Mouse (Mus musculus) limb, embryonic 14.5 days (tissue): ENCODE data around the gene Sorbs2. TPM values are rescaled to one million over a fixed set of nuclear protein-coding genes. Genes with fewer than 3 reads are reported as not detected.
A peak's percentile ranks its signal among the peaks of the same experiment; 100 is the strongest.

Source experiments
- ATAC-seq: fragments of 200-750 bp; cut with Nextera tagmentation; 2 replicates; pipeline ENCODE4 v1.8.0; 2017; ENCODE audit warnings: low read depth, moderate number of reproducible peaks, moderate TSS enrichment; ENCODE audit not compliant: low FRiP score
- DNase-seq: peaks from one replicate; pipeline ENCODE4 v3.0.0-alpha.2; 2015; ENCODE audit warnings: low spot score
- H3K27ac ChIP-seq: fragments of 300-500 bp; sonication (generic); replicated peaks from 2 replicates; pipeline ENCODE4 v1.5.1; 2014; ENCODE audit warnings: low read depth, mild to moderate bottlenecking, low read length, moderate library complexity, mixed read lengths
- H3K27me3 ChIP-seq: fragments of 300-500 bp; sonication (generic); 2 replicates; pipeline ENCODE4 v1.6.1; 2014; ENCODE audit warnings: low read length, mixed read lengths; ENCODE audit not compliant: control insufficient read depth, insufficient read depth
- H3K36me3 ChIP-seq: fragments of 300-500 bp; sonication (generic); 2 replicates; pipeline ENCODE4 v1.6.1; 2014; ENCODE audit warnings: mild to moderate bottlenecking, low read length, moderate library complexity, mixed read lengths; ENCODE audit not compliant: control insufficient read depth, insufficient read depth
- H3K4me1 ChIP-seq: fragments of 300-500 bp; sonication (generic); 2 replicates; pipeline ENCODE4 v1.6.1; 2014; ENCODE audit warnings: antibody characterized with exemption, low read length, mixed read lengths; ENCODE audit not compliant: control insufficient read depth, insufficient read depth
- H3K4me2 ChIP-seq: fragments of 300-500 bp; sonication (generic); replicated peaks from 2 replicates; pipeline ENCODE4 v1.6.1; 2014; ENCODE audit warnings: low read depth, mild to moderate bottlenecking, low read length, moderate library complexity; ENCODE audit not compliant: severe bottlenecking
- H3K4me3 ChIP-seq: fragments of 300-500 bp; sonication (generic); replicated peaks from 2 replicates; pipeline ENCODE4 v1.5.1; 2014; ENCODE audit warnings: low read length
- H3K9ac ChIP-seq: fragments of 300-500 bp; sonication (generic); 2 replicates; pipeline ENCODE4 v1.6.1; 2014; ENCODE audit warnings: mild to moderate bottlenecking, low read depth, low read length, moderate library complexity; ENCODE audit not compliant: severe bottlenecking
- H3K9me3 ChIP-seq: fragments of 300-500 bp; sonication (generic); 2 replicates; pipeline ENCODE4 v1.6.1; 2016; ENCODE audit warnings: low read length; ENCODE audit not compliant: control insufficient read depth
- POLR2A ChIP-seq: fragments of 200-500 bp; IDR thresholded peaks from 2 replicates; pipeline ENCODE4 v1.8.0; 2012; ENCODE audit warnings: inconsistent platforms, mild to moderate bottlenecking, moderate library complexity, borderline replicate concordance; ENCODE audit not compliant: insufficient read depth, insufficient read length; ENCODE audit errors: extremely low read depth
- WGBS: fragments of 180-500 bp; shearing (Covaris S2); extraction: QIAGEN DNeasy Blood & Tissue Kit; methylation state at CpG from one replicate; pipeline ENCODE4 v1.1.7; 2014; 5-methylcytosine and 5-hydroxymethylcytosine counted together
- polyA plus RNA-seq, 2 experiments: library from polyadenylated mRNA; depleted of rRNA in 1 of 2; stranded (reverse) in 1 of 2; unstranded in 1 of 2; fragments of >200 nt; fragmentation: Nextera tagmentation in 1 of 2; extraction: Ambion mirVana in 1 of 2; gene quantifications; 2 replicates each; pipeline versions ENCODE4 v1.2.1 to v1.2.3; 2012 to 2014

The Sorbs2 gene
- polyA plus RNA-seq, 2 experiments = 52.7 to 54.1 TPM

DNA sequence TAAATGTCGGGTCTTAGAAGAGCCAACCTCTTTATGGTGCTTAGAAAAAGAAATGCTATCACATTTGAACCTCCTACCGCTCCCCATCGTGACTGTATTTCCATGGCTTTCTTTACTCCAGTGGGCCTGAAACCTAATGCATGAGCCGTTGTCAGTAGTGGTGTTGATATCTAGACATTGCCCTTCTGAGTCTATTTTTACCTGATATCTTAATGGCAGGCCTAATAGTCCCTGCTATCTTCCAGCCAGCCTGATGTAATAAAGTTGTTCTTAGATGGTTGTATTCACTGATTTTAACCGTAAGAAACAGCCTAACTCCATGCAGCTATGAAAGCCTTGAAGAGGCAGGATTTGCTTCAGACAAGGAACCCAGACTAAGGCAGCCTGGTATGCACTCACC is 142.4 kb downstream of the Sorbs2 start:
- ATAC-seq = no peak
- Histone ChIP-seq H3K4me1 (peaks cover 9% of the 10 kb centered on the region; the same call in 1 of the 2 replicates), H3K27ac (0 out of 2 replicates have a peak overlapping the region, but pooled peaks have one; percentile 16), H3K4me2 (no peak overlapping the region), H3K4me3 (no peak overlapping the region), H3K9me3 (no peaks in the 10 kb centered on the region), H3K36me3 (no peaks in the 10 kb centered on the region), H3K27me3 (no peaks in the 10 kb centered on the region), H3K9ac (no peak overlapping the region)
- 69% methylated on average over 5 of the region's 5 CpGs for WGBS
- no peak for TF ChIP-seq POLR2A
- DNase-seq = no peak

GRCm38 (mm10) chr8:45658021-45658420 is 150.4 kb downstream of the Sorbs2 start:
- H3K27me3 ChIP-seq = no peaks in the 10 kb centered on the region
- H3K27ac ChIP-seq = no peak overlapping the region
- no peaks in the 10 kb centered on the region for H3K36me3 ChIP-seq
- no peak overlapping the region for H3K9ac ChIP-seq
- peaks cover 24% of the 10 kb centered on the region for H3K4me1 ChIP-seq
- TF ChIP-seq POLR2A = no peak
- 76% methylated on average over 3 of the region's 3 CpGs for WGBS
- DNase-seq (no peak), ATAC-seq (no peak)
- no peak overlapping the region for H3K4me2 ChIP-seq
- no peak overlapping the region for H3K4me3 ChIP-seq
- H3K9me3 ChIP-seq = no peaks in the 10 kb centered on the region

DNA sequence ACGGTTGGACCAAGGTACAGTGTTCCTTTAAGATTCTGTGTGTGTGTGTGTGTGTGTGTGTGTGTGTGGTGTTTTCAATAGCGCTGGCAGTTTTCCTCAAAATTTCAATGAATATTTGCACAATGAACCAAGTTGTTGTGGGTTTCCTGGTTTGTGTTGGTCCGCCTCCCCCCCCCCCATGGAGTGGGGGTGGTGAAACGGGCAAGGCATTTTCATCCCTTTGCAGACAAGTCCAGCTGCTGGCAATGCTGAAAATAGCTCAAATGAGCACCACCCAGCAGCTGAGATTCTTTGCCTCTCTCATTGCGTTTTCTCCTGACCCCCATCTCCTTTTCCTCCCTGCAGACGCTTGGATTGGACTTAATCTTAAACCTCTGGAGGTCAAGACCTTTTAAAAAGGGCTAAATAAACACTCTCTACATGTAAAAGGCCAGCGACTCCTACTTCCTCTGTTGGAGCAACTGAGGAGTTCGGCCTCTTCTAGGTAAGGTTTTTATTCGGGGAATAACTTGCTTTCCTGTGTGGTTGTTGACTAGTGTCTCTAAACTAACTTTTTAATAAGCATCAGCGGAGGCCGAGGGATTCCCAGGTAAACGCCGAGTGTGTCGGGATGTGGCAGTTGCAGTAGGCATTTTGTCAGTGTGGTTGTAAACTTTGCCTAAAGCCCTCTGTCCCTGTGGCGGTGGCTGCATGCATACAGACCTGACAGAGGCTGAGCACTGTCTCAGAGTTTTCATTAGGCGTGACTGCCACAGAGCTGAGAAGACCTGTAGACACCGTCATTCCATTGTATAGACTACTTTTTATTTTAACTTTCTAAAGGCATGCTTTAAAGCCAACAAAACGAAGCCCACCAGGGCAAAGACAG is 151.1 kb downstream of the Sorbs2 start:
- H3K9ac ChIP-seq = no peak overlapping the region
- no peaks in the 10 kb centered on the region for H3K27me3 ChIP-seq
- no peak for DNase-seq
- TF ChIP-seq POLR2A = no peak
- no peaks in the 10 kb centered on the region for H3K9me3 ChIP-seq
- H3K4me3 ChIP-seq = peak overlapping the region; percentile 26
- no peaks in the 10 kb centered on the region for H3K36me3 ChIP-seq
- H3K4me1 ChIP-seq = peaks cover 24% of the 10 kb centered on the region
- peak; percentile 34; the same call in 1 of the 2 replicates for ATAC-seq
- H3K4me2 ChIP-seq = peak overlapping the region; percentile 33
- H3K27ac ChIP-seq = peak overlapping the region; percentile 48
- 27% methylated on average over 18 of the region's 18 CpGs for WGBS

GRCm38 (mm10) chr8:45659473-45659872 is 151.9 kb downstream of the Sorbs2 start:
- 0 out of 2 replicates have a peak overlapping the region, but pooled peaks have one; percentile 48 for H3K27ac ChIP-seq
- H3K9ac ChIP-seq = no peak overlapping the region
- H3K4me3 ChIP-seq = peak overlapping the region; percentile 26
- no peaks in the 10 kb centered on the region for H3K9me3 ChIP-seq
- no peaks in the 10 kb centered on the region for H3K27me3 ChIP-seq
- 25% methylated on average over 4 of the region's 4 CpGs for WGBS
- DNase-seq (no peak), ATAC-seq (no peak)
- H3K36me3 ChIP-seq = no peaks in the 10 kb centered on the region
- H3K4me1 ChIP-seq = peaks cover 24% of the 10 kb centered on the region
- H3K4me2 ChIP-seq = peak overlapping the region; percentile 33
- no peak for TF ChIP-seq POLR2A

GRCm38 (mm10) chr8:45660570-45660969 is 153.0 kb downstream of the Sorbs2 start:
- H3K4me2 ChIP-seq = peak overlapping the region; percentile 40
- no peaks in the 10 kb centered on the region for H3K9me3 ChIP-seq
- H3K27me3 ChIP-seq = no peaks in the 10 kb centered on the region
- H3K36me3 ChIP-seq = no peaks in the 10 kb centered on the region
- 44% methylated on average over 12 of the region's 12 CpGs for WGBS
- no peak overlapping the region for H3K9ac ChIP-seq
- ATAC-seq (no peak), DNase-seq (no peak)
- H3K27ac ChIP-seq = peak overlapping the region; percentile 49; the same call in 1 of the 2 replicates
- H3K4me3 ChIP-seq = peak overlapping the region; percentile 16; the same call in 1 of the 2 replicates
- peaks cover 27% of the 10 kb centered on the region for H3K4me1 ChIP-seq
- no peak for TF ChIP-seq POLR2A
